Mouse (Mus musculus) stomach, postnatal 0 days (tissue): ENCODE measurements around the gene Fgd4.
A peak's percentile ranks its signal among the peaks of the same experiment; 100 is the strongest.

Source experiments
- CTCF ChIP-seq: IDR thresholded peaks from 2 replicates; pipeline ENCODE4 v1.5.1; 2016; ENCODE audit warnings: antibody characterized with exemption, low read depth, mild to moderate bottlenecking, moderate library complexity
- EP300 ChIP-seq: optimal IDR thresholded peaks from 2 replicates; pipeline ENCODE3; 2016; ENCODE audit warnings: antibody characterized with exemption

DNA sequence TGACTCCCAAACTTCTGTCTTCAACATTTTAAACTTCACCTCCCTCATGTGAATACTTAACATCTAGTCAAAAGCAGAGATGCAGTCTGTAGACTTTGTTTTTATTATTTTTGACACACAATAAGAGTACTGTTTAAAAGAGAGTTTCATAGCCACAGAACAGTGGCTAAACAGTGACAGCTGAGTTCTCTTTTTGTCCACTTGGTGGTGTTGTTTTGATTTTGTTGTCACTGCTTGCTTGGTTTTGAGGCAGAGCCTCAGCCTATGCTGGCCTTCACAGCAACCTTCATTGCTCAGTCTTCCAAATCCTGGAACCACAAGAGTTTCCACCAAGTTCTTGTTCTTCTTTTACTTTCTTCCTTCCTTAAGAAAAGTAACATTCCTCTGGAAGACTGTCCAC is 3.8 kb downstream of the Fgd4 start:
- TF ChIP-seq CTCF (peak; percentile 61), EP300 (no peak)
